Mouse (Mus musculus) E14TG2a.4 (cell line): ENCODE data around the gene Trub2.

ENCODE experiments used
- H3K27me3 ChIP-seq: 2 replicates; pipeline ENCODE4 v1.6.1; 2014; ENCODE audit warnings: low read length, control low read depth; ENCODE audit not compliant: insufficient read depth
- H3K36me3 ChIP-seq: 2 replicates; pipeline ENCODE4 v1.6.1; 2014; ENCODE audit warnings: low read length, control low read depth; ENCODE audit not compliant: insufficient read depth
- H3K4me1 ChIP-seq: replicated peaks from 2 replicates; pipeline ENCODE4 v1.6.1; 2014; ENCODE audit warnings: low read depth, low read length, control low read depth
- H3K4me3 ChIP-seq: replicated peaks from 2 replicates; pipeline ENCODE4 v1.5.1; 2014; ENCODE audit warnings: mild to moderate bottlenecking, low read length
- H3K9me3 ChIP-seq: 2 replicates; pipeline ENCODE4 v1.6.1; 2014; ENCODE audit warnings: low read length, control low read depth
- CTCF ChIP-seq: conservative IDR thresholded peaks from 2 replicates; pipeline ENCODE4 v1.5.1; 2014; ENCODE audit warnings: low read length
- NANOG ChIP-seq: IDR thresholded peaks from 2 replicates; pipeline ENCODE4 v1.6.1; 2014; ENCODE audit warnings: borderline replicate concordance, low read length, mixed read lengths
- POU5F1 ChIP-seq: IDR thresholded peaks from 2 replicates; pipeline ENCODE4 v1.6.1; 2014; ENCODE audit warnings: low read length, borderline replicate concordance

Trub2 gene

DNA sequence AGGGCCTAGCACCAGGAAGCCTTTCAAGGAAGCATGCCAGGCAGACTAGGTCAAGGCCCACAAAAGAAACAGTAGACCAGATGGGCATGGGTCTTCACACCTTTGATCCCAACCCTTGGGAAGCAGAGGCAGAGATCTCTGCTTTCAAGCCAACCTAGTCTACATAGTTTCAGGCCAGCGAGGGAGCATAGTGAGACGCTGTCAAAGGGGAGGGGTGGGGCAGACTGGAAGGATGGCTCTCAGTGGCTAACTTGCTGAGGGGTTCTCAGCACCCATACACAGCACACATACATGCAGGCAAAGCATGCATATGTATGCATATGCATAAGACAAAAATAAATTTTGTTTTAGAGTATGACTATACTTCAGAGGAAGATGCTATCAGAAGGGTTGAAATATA lies 31.1 kb upstream of the Trub2 start:
- Histone ChIP-seq H3K9me3 (no peaks in the 10 kb centered on the region), H3K4me1 (peaks cover 79% of the 10 kb centered on the region), H3K27me3 (no peaks in the 10 kb centered on the region), H3K36me3 (peaks cover 27% of the 10 kb centered on the region), H3K4me3 (peak overlapping the region; percentile 8; the same call in 1 of the 2 replicates)
- TF ChIP-seq CTCF: no peak
- TF ChIP-seq POU5F1: no peak

GRCm38 (mm10) chr2:29817426-29818232 lies 29.3 kb upstream of the Trub2 start:
- peak; percentile 90 for TF ChIP-seq CTCF
- TF ChIP-seq NANOG: no peak
- TF ChIP-seq POU5F1: no peak
- no peaks in the 10 kb centered on the region for H3K27me3 ChIP-seq
- no peaks in the 10 kb centered on the region for H3K9me3 ChIP-seq
- peaks cover 44% of the 10 kb centered on the region for H3K36me3 ChIP-seq
- no peak overlapping the region for H3K4me3 ChIP-seq
- peaks cover 67% of the 10 kb centered on the region for H3K4me1 ChIP-seq

DNA sequence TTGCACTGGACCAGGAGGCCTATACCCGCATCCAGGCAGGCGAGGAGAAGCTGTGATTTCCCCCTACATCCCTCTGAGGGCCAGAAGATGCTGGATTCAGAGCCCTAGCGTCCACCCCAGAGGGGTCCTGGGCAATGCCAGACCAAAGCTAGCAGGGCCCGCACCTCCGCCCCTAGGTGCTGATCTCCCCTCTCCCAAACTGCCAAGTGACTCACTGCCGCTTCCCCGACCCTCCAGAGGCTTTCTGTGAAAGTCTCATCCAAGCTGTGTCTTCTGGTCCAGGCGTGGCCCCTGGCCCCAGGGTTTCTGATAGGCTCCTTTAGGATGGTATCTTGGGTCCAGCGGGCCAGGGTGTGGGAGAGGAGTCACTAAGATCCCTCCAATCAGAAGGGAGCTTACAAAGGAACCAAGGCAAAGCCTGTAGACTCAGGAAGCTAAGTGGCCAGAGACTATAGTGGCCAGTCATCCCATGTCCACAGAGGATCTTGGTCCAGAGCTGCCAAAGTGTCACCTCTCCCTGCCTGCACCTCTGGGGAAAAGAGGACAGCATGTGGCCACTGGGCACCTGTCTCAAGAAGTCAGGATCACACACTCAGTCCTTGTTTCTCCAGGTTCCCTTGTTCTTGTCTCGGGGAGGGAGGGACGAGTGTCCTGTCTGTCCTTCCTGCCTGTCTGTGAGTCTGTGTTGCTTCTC lies 27.5 kb upstream of the Trub2 start:
- TF ChIP-seq CTCF (no peak), POU5F1 (no peak), NANOG (no peak)
- Histone ChIP-seq H3K36me3 (peaks cover 62% of the 10 kb centered on the region), H3K9me3 (no peaks in the 10 kb centered on the region), H3K4me3 (no peak overlapping the region), H3K27me3 (no peaks in the 10 kb centered on the region), H3K4me1 (peaks cover 54% of the 10 kb centered on the region)

DNA sequence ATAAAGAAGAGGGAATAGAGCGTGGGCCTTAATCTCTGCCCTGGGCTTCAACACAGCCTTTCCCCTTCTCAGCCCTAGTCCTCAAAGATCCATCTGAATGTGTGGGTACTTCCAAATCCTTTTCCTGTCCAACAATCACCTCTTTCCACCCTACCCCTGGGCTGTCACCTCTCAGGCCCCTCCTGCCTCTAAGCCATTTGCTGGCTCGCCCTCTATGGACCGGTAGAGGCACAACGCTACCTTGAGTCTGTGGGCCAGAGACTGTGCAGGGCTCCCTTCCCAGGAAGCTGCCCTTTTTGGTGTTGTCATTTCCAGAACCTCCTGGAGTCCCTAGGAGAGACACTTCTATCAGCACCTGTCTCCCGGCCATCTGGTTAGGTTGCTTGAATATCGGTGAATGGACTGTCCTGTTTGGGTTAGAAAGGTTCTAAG lies 15.1 kb upstream of the Trub2 start:
- H3K4me3 ChIP-seq: peak overlapping the region; percentile 95
- peaks cover 40% of the 10 kb centered on the region for H3K4me1 ChIP-seq
- TF ChIP-seq CTCF (peak; percentile 23; the same call in 1 of the 2 replicates), NANOG (no peak)
- H3K9me3 ChIP-seq: no peaks in the 10 kb centered on the region
- peaks cover 46% of the 10 kb centered on the region for H3K36me3 ChIP-seq
- no peaks in the 10 kb centered on the region; the same call in 1 of the 2 replicates for H3K27me3 ChIP-seq

DNA sequence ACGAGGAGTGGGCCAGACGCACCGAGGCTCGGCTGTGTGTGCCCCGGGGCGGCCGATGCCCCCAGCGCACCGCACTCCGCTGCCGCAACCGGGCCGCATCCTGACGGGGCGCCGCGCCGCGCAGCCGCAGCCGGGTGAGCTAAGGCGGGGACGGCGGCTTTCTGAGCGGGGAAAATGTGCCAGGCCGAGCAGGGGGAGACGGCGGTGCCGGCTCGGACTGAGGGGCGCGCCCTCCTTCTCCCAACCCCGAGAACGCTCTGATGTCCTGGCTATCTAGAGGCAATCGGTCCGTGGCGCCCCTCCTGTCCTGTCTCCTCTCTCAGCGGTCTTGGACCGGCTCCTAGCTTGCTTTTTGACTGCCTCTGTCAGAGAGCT lies 14.5 kb upstream of the Trub2 start:
- H3K9me3 ChIP-seq: no peaks in the 10 kb centered on the region
- peaks cover 40% of the 10 kb centered on the region for H3K36me3 ChIP-seq
- peak overlapping the region; percentile 95 for H3K4me3 ChIP-seq
- TF ChIP-seq POU5F1 (no peak), CTCF (no peak), NANOG (no peak)
- H3K4me1 ChIP-seq: peaks cover 38% of the 10 kb centered on the region
- no peaks in the 10 kb centered on the region; the same call in 1 of the 2 replicates for H3K27me3 ChIP-seq

GRCm38 (mm10) chr2:29802075-29802826 lies 13.9 kb upstream of the Trub2 start, which contains the start of gene Slc27a4:
Slc27a4 (plus strand) TSS chr2:29802634.
- Histone ChIP-seq H3K4me1 (peaks cover 32% of the 10 kb centered on the region), H3K36me3 (peaks cover 38% of the 10 kb centered on the region), H3K9me3 (no peaks in the 10 kb centered on the region), H3K4me3 (peak within 1 kb of the TSS; percentile 95), H3K27me3 (no peaks in the 10 kb centered on the region; the same call in 1 of the 2 replicates)
- TF ChIP-seq NANOG: no peak
- TF ChIP-seq CTCF: no peak
- TF ChIP-seq POU5F1: no peak

- TF ChIP-seq POU5F1 (no peak), NANOG (no peak), CTCF (no peak)
- Histone ChIP-seq H3K9me3 (no peaks in the 10 kb centered on the region), H3K36me3 (peaks cover 73% of the 10 kb centered on the region), H3K4me3 (no peak overlapping the region), H3K27me3 (no peaks in the 10 kb centered on the region), H3K4me1 (peaks cover 39% of the 10 kb centered on the region)
These were observed 4.6 kb upstream of the Trub2 start for GRCm38 (mm10) chr2:29792772-29793487.
